Mouse (Mus musculus): ENCODE measurements around the gene Nfam1. TPM values are rescaled to one million over a fixed set of nuclear protein-coding genes. Genes with fewer than 3 reads are reported as not detected.

Nfam1 gene
- 6.5 TPM for total RNA-seq (2023)

DNA sequence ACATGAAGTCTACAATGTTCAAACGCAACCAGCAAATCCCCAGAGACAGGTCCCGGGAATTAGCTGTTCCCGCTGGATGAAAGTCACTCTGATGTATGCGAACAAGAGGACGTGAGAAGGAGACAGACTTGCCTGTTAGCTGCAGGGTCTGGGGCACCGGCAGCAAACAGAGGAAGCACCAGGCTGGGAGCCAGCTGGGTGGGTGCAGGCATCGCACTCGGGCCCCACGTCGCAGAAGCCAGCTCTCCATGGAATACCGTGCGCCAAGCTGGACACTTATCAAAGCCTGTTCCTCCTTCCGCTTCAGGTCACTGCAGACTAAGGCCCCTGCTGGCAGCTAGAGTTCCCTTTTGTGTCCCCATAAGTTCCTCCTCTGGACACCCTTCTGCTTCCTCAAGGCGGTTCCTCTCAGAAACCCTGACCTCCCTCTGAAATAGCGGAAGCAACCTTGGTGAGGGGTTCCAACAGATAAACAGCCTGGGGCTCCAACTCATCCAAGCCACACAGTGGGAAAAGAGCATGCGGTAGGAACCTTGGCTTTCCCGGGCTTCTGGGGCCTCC is at the start of gene Nfam1:
TSS of gene Nfam1 (minus strand) at position 326 of the 561 bp plus-strand sequence.

DNA sequence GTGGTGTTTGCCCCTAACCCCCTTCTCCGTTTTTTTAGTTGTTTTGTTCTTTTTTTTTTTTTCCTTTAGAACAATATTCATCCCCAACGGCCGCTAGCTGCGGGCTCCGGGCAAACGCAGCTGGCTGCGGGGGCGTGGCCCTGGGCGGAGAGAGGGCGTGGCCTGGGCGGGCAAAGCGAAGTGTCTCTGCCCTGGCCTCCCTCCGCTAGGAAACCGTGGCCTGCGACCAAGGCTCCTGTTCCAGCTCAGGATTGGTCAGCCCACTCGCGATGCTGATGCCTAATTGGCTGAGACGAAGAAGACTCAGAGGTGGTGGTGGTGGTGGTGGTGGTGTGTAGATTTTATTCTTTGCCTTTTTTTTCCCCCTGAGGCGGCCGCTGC is 45.4 kb downstream of the Nfam1 start, which contains the start of gene Tcf20:
TSS of gene Tcf20 (minus strand) at position 141 of the 381 bp plus-strand sequence.

Other genes with a start within 250 kb of the Nfam1 start
- 1.4 TPM for gene Cyp2d26, start 239.0 kb downstream of the Nfam1 start, total RNA-seq (2023)
- gene Tcf20, start 45.4 kb downstream of the Nfam1 start, total RNA-seq (2023): 218 TPM
- 15.9 TPM for gene Serhl, start 56.2 kb upstream of the Nfam1 start, total RNA-seq (2023)
- gene Rrp7a, start 89.5 kb upstream of the Nfam1 start, total RNA-seq (2023): 112 TPM
- 235 TPM for gene Poldip3, start 116.1 kb upstream of the Nfam1 start, total RNA-seq (2023)
- gene Cyb5r3, start 139.3 kb upstream of the Nfam1 start, total RNA-seq (2023): 53.2 TPM
- gene A4galt, start 218.5 kb upstream of the Nfam1 start, total RNA-seq (2023): 0.26 TPM